Mouse (Mus musculus): ENCODE results near the gene 4930564D02Rik. TPM values are rescaled to one million over a fixed set of nuclear protein-coding genes. Genes with fewer than 3 reads are reported as not detected.

Gene 4930564D02Rik
- polyA plus RNA-seq, 1 experiment from 2014 or later: not detected

GRCm38 (mm10) chr3:105090981-105091380, 24.3 kb downstream of the 4930564D02Rik start:
- peak; percentile 72; the same call in 1 of the 2 replicates for ATAC-seq (ENCODE audit: borderline replicate concordance, extremely low read depth, low FRiP score, low TSS enrichment)
- H3K27ac ChIP-seq: no peak overlapping the region
- H3K36me3 ChIP-seq: no peaks in the 10 kb centered on the region
- H3K9me3 ChIP-seq: no peaks in the 10 kb centered on the region
- no peaks in the 10 kb centered on the region for H3K27me3 ChIP-seq
- H3K4me1 ChIP-seq: peaks cover 4% of the 10 kb centered on the region; the same call in 1 of the 2 replicates
- 18% methylated on average over 3 of the region's 3 CpGs for WGBS
- H3K4me2 ChIP-seq: no peak overlapping the region
- H3K4me3 ChIP-seq: no peak overlapping the region
- no peak overlapping the region for H3K9ac ChIP-seq

GRCm38 (mm10) chr3:105092721-105093505, 26.3 kb downstream of the 4930564D02Rik start:
- Histone ChIP-seq H3K4me3 (no peak overlapping the region), H3K9me3 (no peaks in the 10 kb centered on the region), H3K4me1 (peaks cover 2% of the 10 kb centered on the region; the same call in 1 of the 2 replicates), H3K36me3 (no peaks in the 10 kb centered on the region), H3K27me3 (no peaks in the 10 kb centered on the region), H3K9ac (no peak overlapping the region), H3K4me2 (no peak overlapping the region), H3K27ac (no peak overlapping the region)
- no peak for ATAC-seq (ENCODE audit: borderline replicate concordance, extremely low read depth, low FRiP score, low TSS enrichment)
- 69% methylated on average over 11 of the region's 11 CpGs for WGBS

- Histone ChIP-seq H3K9ac (no peak overlapping the region), H3K36me3 (no peaks in the 10 kb centered on the region), H3K27me3 (no peaks in the 10 kb centered on the region), H3K27ac (no peak overlapping the region), H3K4me2 (no peak overlapping the region), H3K4me3 (no peak overlapping the region), H3K9me3 (no peaks in the 10 kb centered on the region), H3K4me1 (no peaks in the 10 kb centered on the region)
- ATAC-seq (ENCODE audit: borderline replicate concordance, extremely low read depth, low FRiP score, low TSS enrichment): no peak
- 56% methylated on average over 2 of the region's 2 CpGs for WGBS
Measured at GRCm38 (mm10) chr3:105094448-105094847, 27.8 kb downstream of the 4930564D02Rik start.

- Histone ChIP-seq H3K9ac (no peak overlapping the region), H3K9me3 (no peaks in the 10 kb centered on the region), H3K4me2 (no peak overlapping the region), H3K36me3 (no peaks in the 10 kb centered on the region), H3K27ac (no peak overlapping the region), H3K27me3 (no peaks in the 10 kb centered on the region), H3K4me1 (no peaks in the 10 kb centered on the region), H3K4me3 (no peak overlapping the region)
- 68% methylated on average over 5 of the region's 5 CpGs for WGBS
- ATAC-seq (ENCODE audit: borderline replicate concordance, extremely low read depth, low FRiP score, low TSS enrichment): no peak
Measured at GRCm38 (mm10) chr3:105095026-105095425, 28.4 kb downstream of the 4930564D02Rik start.

GRCm38 (mm10) chr3:105097581-105097980, 30.9 kb downstream of the 4930564D02Rik start:
- no peaks in the 10 kb centered on the region for H3K4me1 ChIP-seq
- 72% methylated on average over 4 of the region's 4 CpGs for WGBS
- no peak for ATAC-seq (ENCODE audit: borderline replicate concordance, extremely low read depth, low FRiP score, low TSS enrichment)
- no peak overlapping the region for H3K27ac ChIP-seq
- H3K9ac ChIP-seq: no peak overlapping the region
- H3K27me3 ChIP-seq: no peaks in the 10 kb centered on the region
- no peaks in the 10 kb centered on the region for H3K36me3 ChIP-seq
- H3K9me3 ChIP-seq: no peaks in the 10 kb centered on the region
- H3K4me3 ChIP-seq: no peak overlapping the region
- H3K4me2 ChIP-seq: no peak overlapping the region

- ATAC-seq (ENCODE audit: borderline replicate concordance, extremely low read depth, low FRiP score, low TSS enrichment): no peak
- H3K4me1 ChIP-seq: no peaks in the 10 kb centered on the region
- no peaks in the 10 kb centered on the region for H3K9me3 ChIP-seq
- no peaks in the 10 kb centered on the region for H3K36me3 ChIP-seq
- H3K9ac ChIP-seq: no peak overlapping the region
- no peak overlapping the region for H3K4me3 ChIP-seq
- WGBS: 28% methylated on average over 15 of the region's 15 CpGs
- no peak overlapping the region for H3K27ac ChIP-seq
- no peaks in the 10 kb centered on the region for H3K27me3 ChIP-seq
- no peak overlapping the region for H3K4me2 ChIP-seq
Measured at GRCm38 (mm10) chr3:105099526-105100269, 33.1 kb downstream of the 4930564D02Rik start.

GRCm38 (mm10) chr3:105100270-105100589, 33.6 kb downstream of the 4930564D02Rik start:
- WGBS: 66% methylated on average over 4 of the region's 4 CpGs
- Histone ChIP-seq H3K27ac (no peak overlapping the region), H3K4me2 (no peak overlapping the region), H3K9ac (no peak overlapping the region), H3K4me1 (no peaks in the 10 kb centered on the region), H3K36me3 (no peaks in the 10 kb centered on the region), H3K9me3 (no peaks in the 10 kb centered on the region), H3K4me3 (no peak overlapping the region), H3K27me3 (no peaks in the 10 kb centered on the region)
- no peak for ATAC-seq (ENCODE audit: borderline replicate concordance, extremely low read depth, low FRiP score, low TSS enrichment)

GRCm38 (mm10) chr3:105105827-105106226, 39.2 kb downstream of the 4930564D02Rik start:
- H3K9me3 ChIP-seq: no peaks in the 10 kb centered on the region
- no peak for ATAC-seq (ENCODE audit: borderline replicate concordance, extremely low read depth, low FRiP score, low TSS enrichment)
- H3K4me2 ChIP-seq: no peak overlapping the region
- WGBS: 84% methylated on average over 4 of the region's 4 CpGs
- H3K27ac ChIP-seq: no peak overlapping the region
- no peak overlapping the region for H3K9ac ChIP-seq
- H3K36me3 ChIP-seq: no peaks in the 10 kb centered on the region
- no peaks in the 10 kb centered on the region for H3K27me3 ChIP-seq
- H3K4me1 ChIP-seq: no peaks in the 10 kb centered on the region
- no peak overlapping the region for H3K4me3 ChIP-seq

- H3K4me2 ChIP-seq: no peak overlapping the region
Measured at GRCm38 (mm10) chr3:105113859-105114258, 47.2 kb downstream of the 4930564D02Rik start.

GRCm38 (mm10) chr3:105114269-105114668, 47.6 kb downstream of the 4930564D02Rik start:
- H3K27ac ChIP-seq: no peak overlapping the region
- no peak overlapping the region for H3K4me3 ChIP-seq
- no peak for ATAC-seq (ENCODE audit: borderline replicate concordance, extremely low read depth, low FRiP score, low TSS enrichment)
- H3K36me3 ChIP-seq: no peaks in the 10 kb centered on the region
- H3K4me1 ChIP-seq: no peaks in the 10 kb centered on the region
- no peaks in the 10 kb centered on the region for H3K9me3 ChIP-seq
- H3K4me2 ChIP-seq: no peak overlapping the region
- H3K9ac ChIP-seq: no peak overlapping the region
- WGBS: 25% methylated on average over 2 of the region's 2 CpGs
- H3K27me3 ChIP-seq: no peaks in the 10 kb centered on the region

More at GRCm38 (mm10) chr3:105113859-105114258, 47.2 kb downstream of the 4930564D02Rik start:
- Histone ChIP-seq H3K9me3 (no peaks in the 10 kb centered on the region), H3K4me3 (no peak overlapping the region), H3K27ac (no peak overlapping the region), H3K36me3 (no peaks in the 10 kb centered on the region), H3K9ac (no peak overlapping the region), H3K27me3 (no peaks in the 10 kb centered on the region), H3K4me1 (no peaks in the 10 kb centered on the region)
- WGBS: 71% methylated on average over 4 of the region's 4 CpGs
- no peak for ATAC-seq (ENCODE audit: borderline replicate concordance, extremely low read depth, low FRiP score, low TSS enrichment)

- ATAC-seq (ENCODE audit: borderline replicate concordance, extremely low read depth, low FRiP score, low TSS enrichment): no peak
- no peaks in the 10 kb centered on the region for H3K4me1 ChIP-seq
- no peaks in the 10 kb centered on the region for H3K27me3 ChIP-seq
- no peaks in the 10 kb centered on the region for H3K36me3 ChIP-seq
- H3K27ac ChIP-seq: no peak overlapping the region
- no peak overlapping the region for H3K9ac ChIP-seq
- H3K9me3 ChIP-seq: no peaks in the 10 kb centered on the region
- no peak overlapping the region for H3K4me2 ChIP-seq
- no peak overlapping the region for H3K4me3 ChIP-seq
- WGBS: 89% methylated on average over 4 of the region's 4 CpGs
Measured at GRCm38 (mm10) chr3:105116596-105116995, 50.0 kb downstream of the 4930564D02Rik start.

- H3K36me3 ChIP-seq: no peaks in the 10 kb centered on the region
- no peak overlapping the region for H3K4me3 ChIP-seq
- ATAC-seq (ENCODE audit: borderline replicate concordance, extremely low read depth, low FRiP score, low TSS enrichment): no peak
- no peaks in the 10 kb centered on the region for H3K27me3 ChIP-seq
- no peaks in the 10 kb centered on the region for H3K9me3 ChIP-seq
- H3K4me2 ChIP-seq: no peak overlapping the region
- H3K4me1 ChIP-seq: peaks cover 5% of the 10 kb centered on the region; the same call in 1 of the 2 replicates
- no peak overlapping the region for H3K9ac ChIP-seq
- 67% methylated on average over 3 of the region's 3 CpGs for WGBS
- no peak overlapping the region for H3K27ac ChIP-seq
Measured at GRCm38 (mm10) chr3:105123776-105124175, 57.1 kb downstream of the 4930564D02Rik start.

Measured in lung, embryonic 15.5 days (tissue).